Mouse (Mus musculus): ENCODE measurements around the gene Fam129b. TPM values are rescaled to one million over a fixed set of nuclear protein-coding genes. Genes with fewer than 3 reads are reported as not detected.

The Fam129b gene
- total and polyA plus RNA-seq, 3 experiments = 0.53 to 20.7 (median 1.5) TPM

DNA sequence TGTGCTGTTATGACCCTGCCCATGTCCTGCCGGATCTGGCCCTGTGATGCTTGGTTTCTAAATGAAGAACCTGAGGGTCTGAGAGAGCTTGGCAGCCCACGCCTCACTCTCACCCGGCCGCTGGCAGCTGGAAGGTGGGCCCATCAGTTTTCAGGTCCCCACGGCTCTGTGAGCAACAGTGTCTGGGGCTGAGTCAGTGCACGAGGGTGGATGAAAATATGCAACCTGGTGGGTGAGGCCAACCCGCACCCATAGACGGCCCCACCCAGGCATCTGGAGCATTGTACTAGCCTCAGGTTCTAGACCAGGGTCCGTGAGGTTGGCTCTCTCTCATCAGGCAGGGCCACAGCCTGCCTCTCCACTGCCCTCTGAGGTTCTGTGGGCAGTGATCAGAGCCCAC lies 26.2 kb downstream of the Fam129b start:
- Histone ChIP-seq H3K36me3 (replicated peaks) (no peaks in the 10 kb centered on the region), H3K4me1 (ENCODE audit: insufficient read depth, low read depth, low read length) (peaks cover 7% of the 10 kb centered on the region), H3K4me3 (ENCODE audit: low read depth, low read length) (no peak overlapping the region), H3K27me3 (ENCODE audit: insufficient read depth, low read length) (peaks cover 71% of the 10 kb centered on the region), H3K9me3 (replicated peaks) (no peaks in the 10 kb centered on the region)
- DNase-seq (ENCODE audit: low spot score) = no peak
- no peak for ATAC-seq (ENCODE audit: extremely low read depth, insufficient number of reproducible peaks, low FRiP score, poor library complexity, severe bottlenecking)
- TF ChIP-seq POLR2AphosphoS5 (IDR thresholded peaks at IDR 0.05; ENCODE audit: insufficient replicate concordance, low read depth, low read length) (no peak), GATA2 (IDR thresholded peaks at IDR 0.05; ENCODE audit: borderline replicate concordance, low read depth, low read length) (no peak), GATA1 (IDR thresholded peaks at IDR 0.05; ENCODE audit: borderline replicate concordance, low read length) (no peak), CTCF (IDR thresholded peaks at IDR 0.05; ENCODE audit: low read depth, low read length) (no peak), TAL1 (conservative IDR thresholded peaks at IDR 0.05; ENCODE audit: low read depth, low read length) (no peak)

DNA sequence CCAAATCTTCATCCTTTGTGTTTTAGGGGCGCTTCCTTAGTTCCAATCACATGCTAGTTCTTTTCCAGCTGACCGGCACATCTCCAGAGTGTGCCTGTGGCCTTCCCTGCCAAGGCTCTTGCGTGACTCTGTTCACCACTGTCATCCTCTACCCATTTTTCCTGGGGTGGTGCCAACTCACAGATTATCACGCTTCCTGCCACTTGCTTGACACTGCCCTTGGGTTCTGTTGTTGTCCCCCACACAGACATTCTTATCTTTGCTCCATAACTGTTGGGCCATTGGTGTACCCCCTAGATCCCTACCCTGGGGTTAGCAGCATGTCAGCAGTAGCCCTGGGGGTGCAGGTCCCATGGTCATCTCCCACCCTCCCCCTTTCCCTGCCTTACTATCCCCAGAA lies 27.6 kb downstream of the Fam129b start:
- H3K4me3 ChIP-seq (ENCODE audit: low read depth, low read length) = no peak overlapping the region
- TF ChIP-seq POLR2AphosphoS5 (IDR thresholded peaks at IDR 0.05; ENCODE audit: insufficient replicate concordance, low read depth, low read length) (no peak), TAL1 (conservative IDR thresholded peaks at IDR 0.05; ENCODE audit: low read depth, low read length) (no peak), GATA2 (IDR thresholded peaks at IDR 0.05; ENCODE audit: borderline replicate concordance, low read depth, low read length) (no peak), CTCF (IDR thresholded peaks at IDR 0.05; ENCODE audit: low read depth, low read length) (no peak), GATA1 (IDR thresholded peaks at IDR 0.05; ENCODE audit: borderline replicate concordance, low read length) (no peak)
- peaks cover 71% of the 10 kb centered on the region for H3K27me3 ChIP-seq (ENCODE audit: insufficient read depth, low read length)
- ATAC-seq (ENCODE audit: extremely low read depth, insufficient number of reproducible peaks, low FRiP score, poor library complexity, severe bottlenecking) (no peak), DNase-seq (ENCODE audit: low spot score) (no peak)
- H3K36me3 ChIP-seq (replicated peaks) = no peaks in the 10 kb centered on the region
- no peaks in the 10 kb centered on the region for H3K4me1 ChIP-seq (ENCODE audit: insufficient read depth, low read depth, low read length)
- H3K9me3 ChIP-seq (replicated peaks) = no peaks in the 10 kb centered on the region

DNA sequence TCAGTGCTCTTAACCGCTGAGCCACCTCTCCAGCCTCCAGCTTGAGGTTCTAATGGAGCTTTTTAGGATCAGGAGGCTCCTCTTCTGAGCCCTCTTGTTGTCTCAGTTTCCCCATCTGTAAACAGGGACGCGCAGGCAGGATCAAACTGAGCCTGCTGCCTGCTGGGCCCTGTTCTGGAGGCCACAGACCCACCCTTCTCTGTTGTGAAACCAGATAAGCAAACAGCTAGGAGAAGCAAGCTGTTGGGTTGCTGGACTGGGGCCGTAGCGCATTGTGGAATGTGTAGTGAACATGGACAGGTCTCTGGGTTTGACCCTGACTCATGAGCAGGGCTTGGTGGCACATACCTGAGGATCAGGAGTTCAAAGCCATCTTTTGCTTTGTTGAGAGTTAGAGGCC lies 28.7 kb downstream of the Fam129b start:
- ATAC-seq (ENCODE audit: extremely low read depth, insufficient number of reproducible peaks, low FRiP score, poor library complexity, severe bottlenecking) (no peak), DNase-seq (ENCODE audit: low spot score) (no peak)
- peaks cover 73% of the 10 kb centered on the region for H3K27me3 ChIP-seq (ENCODE audit: insufficient read depth, low read length)

DNA sequence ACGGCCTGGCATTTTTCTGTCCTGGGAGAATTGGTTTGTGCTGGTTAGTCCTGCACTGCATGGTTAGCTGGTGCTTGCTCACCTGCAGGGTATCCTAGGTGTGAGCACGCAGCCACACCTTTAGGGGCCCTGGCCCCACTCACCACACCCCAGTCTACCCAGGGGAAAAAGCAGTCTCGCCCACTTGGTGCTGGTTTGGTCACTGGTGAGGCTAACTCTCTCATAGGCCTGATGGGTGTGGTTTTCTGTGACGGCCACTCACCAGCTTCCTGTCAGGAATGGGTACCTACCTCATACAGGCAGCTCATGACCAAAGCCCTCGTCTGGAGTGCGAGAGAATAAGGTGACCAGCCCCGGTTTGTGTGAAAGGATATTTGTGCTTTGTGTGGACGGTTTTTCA lies 29.4 kb downstream of the Fam129b start:
- peaks cover 73% of the 10 kb centered on the region for H3K27me3 ChIP-seq (ENCODE audit: insufficient read depth, low read length)
- ATAC-seq (ENCODE audit: extremely low read depth, insufficient number of reproducible peaks, low FRiP score, poor library complexity, severe bottlenecking) (no peak), DNase-seq (ENCODE audit: low spot score) (no peak)
- no peaks in the 10 kb centered on the region for H3K36me3 ChIP-seq (replicated peaks)
- no peaks in the 10 kb centered on the region for H3K9me3 ChIP-seq (replicated peaks)
- H3K4me1 ChIP-seq (ENCODE audit: insufficient read depth, low read depth, low read length) = no peaks in the 10 kb centered on the region
- no peak for TF ChIP-seq GATA1 (IDR thresholded peaks at IDR 0.05; ENCODE audit: borderline replicate concordance, low read length)
- TF ChIP-seq TAL1 (conservative IDR thresholded peaks at IDR 0.05; ENCODE audit: low read depth, low read length) = no peak
- no peak for TF ChIP-seq CTCF (IDR thresholded peaks at IDR 0.05; ENCODE audit: low read depth, low read length)
- TF ChIP-seq GATA2 (IDR thresholded peaks at IDR 0.05; ENCODE audit: borderline replicate concordance, low read depth, low read length) = no peak
- TF ChIP-seq POLR2AphosphoS5 (IDR thresholded peaks at IDR 0.05; ENCODE audit: insufficient replicate concordance, low read depth, low read length) = no peak
- no peak overlapping the region for H3K4me3 ChIP-seq (ENCODE audit: low read depth, low read length)

More for the DNA sequence above, 28.7 kb downstream of the Fam129b start:
- H3K9me3 ChIP-seq (replicated peaks) = no peaks in the 10 kb centered on the region
- no peak for TF ChIP-seq GATA1 (IDR thresholded peaks at IDR 0.05; ENCODE audit: borderline replicate concordance, low read length)
- no peak for TF ChIP-seq CTCF (IDR thresholded peaks at IDR 0.05; ENCODE audit: low read depth, low read length)
- TF ChIP-seq TAL1 (conservative IDR thresholded peaks at IDR 0.05; ENCODE audit: low read depth, low read length) = no peak
- TF ChIP-seq GATA2 (IDR thresholded peaks at IDR 0.05; ENCODE audit: borderline replicate concordance, low read depth, low read length) = no peak
- no peak for TF ChIP-seq POLR2AphosphoS5 (IDR thresholded peaks at IDR 0.05; ENCODE audit: insufficient replicate concordance, low read depth, low read length)
- no peaks in the 10 kb centered on the region for H3K4me1 ChIP-seq (ENCODE audit: insufficient read depth, low read depth, low read length)
- H3K4me3 ChIP-seq (ENCODE audit: low read depth, low read length) = no peak overlapping the region
- H3K36me3 ChIP-seq (replicated peaks) = no peaks in the 10 kb centered on the region

DNA sequence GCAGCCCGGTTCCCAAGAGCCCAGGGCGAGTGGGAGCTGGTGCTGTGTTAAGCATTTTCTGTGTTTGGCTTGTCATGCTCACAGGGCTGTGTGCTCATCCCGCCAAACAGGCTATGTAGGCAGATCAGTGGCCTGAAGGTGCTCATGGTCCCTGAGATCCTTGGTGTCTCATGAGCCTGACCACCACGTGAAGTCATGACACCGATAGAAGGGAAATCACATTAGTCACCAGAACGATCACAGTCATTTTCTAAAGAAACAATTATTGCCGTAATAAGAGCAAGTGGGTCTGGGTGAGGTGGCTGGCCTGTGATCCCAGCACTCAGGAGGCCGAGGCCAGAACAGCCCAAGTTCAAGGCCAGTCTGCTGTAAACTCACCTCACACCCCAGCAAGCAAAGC lies 31.5 kb downstream of the Fam129b start:
- peaks cover 4% of the 10 kb centered on the region; the same call in 1 of the 2 replicates for H3K4me1 ChIP-seq (ENCODE audit: insufficient read depth, low read depth, low read length)
- TF ChIP-seq TAL1 (conservative IDR thresholded peaks at IDR 0.05; ENCODE audit: low read depth, low read length) (no peak), GATA1 (IDR thresholded peaks at IDR 0.05; ENCODE audit: borderline replicate concordance, low read length) (no peak), GATA2 (IDR thresholded peaks at IDR 0.05; ENCODE audit: borderline replicate concordance, low read depth, low read length) (no peak), POLR2AphosphoS5 (IDR thresholded peaks at IDR 0.05; ENCODE audit: insufficient replicate concordance, low read depth, low read length) (no peak), CTCF (IDR thresholded peaks at IDR 0.05; ENCODE audit: low read depth, low read length) (no peak)
- H3K36me3 ChIP-seq (replicated peaks) = no peaks in the 10 kb centered on the region
- no peak overlapping the region for H3K4me3 ChIP-seq (ENCODE audit: low read depth, low read length)
- no peak for DNase-seq (ENCODE audit: low spot score)
- no peaks in the 10 kb centered on the region for H3K9me3 ChIP-seq (replicated peaks)
- no peak for ATAC-seq (ENCODE audit: extremely low read depth, insufficient number of reproducible peaks, low FRiP score, poor library complexity, severe bottlenecking)
- peaks cover 63% of the 10 kb centered on the region for H3K27me3 ChIP-seq (ENCODE audit: insufficient read depth, low read length)

DNA sequence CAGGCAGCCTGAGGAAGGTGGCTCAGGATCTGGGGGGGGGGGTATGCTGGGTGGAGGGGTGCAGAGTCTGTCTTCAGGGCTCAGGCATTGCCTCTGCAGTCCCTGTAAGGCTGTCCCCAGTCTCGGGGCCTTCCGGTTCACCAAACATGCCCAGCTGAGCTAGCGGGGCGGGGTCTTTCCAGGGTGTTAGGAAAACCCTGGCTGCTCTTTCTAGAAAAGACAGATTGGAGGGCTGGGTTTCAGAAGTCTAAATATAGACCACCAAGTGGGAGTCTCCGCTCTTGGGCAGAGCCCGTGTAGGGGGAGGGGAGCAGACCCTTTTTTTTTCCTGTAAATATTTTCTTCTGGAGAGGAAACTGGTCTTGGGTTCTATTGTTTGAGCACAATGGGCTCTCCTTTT lies 32.4 kb downstream of the Fam129b start:
- ATAC-seq (ENCODE audit: extremely low read depth, insufficient number of reproducible peaks, low FRiP score, poor library complexity, severe bottlenecking) = no peak

More for the DNA sequence above, 32.4 kb downstream of the Fam129b start:
- TF ChIP-seq GATA2 (IDR thresholded peaks at IDR 0.05; ENCODE audit: borderline replicate concordance, low read depth, low read length) (no peak), CTCF (IDR thresholded peaks at IDR 0.05; ENCODE audit: low read depth, low read length) (no peak), GATA1 (IDR thresholded peaks at IDR 0.05; ENCODE audit: borderline replicate concordance, low read length) (no peak), POLR2AphosphoS5 (IDR thresholded peaks at IDR 0.05; ENCODE audit: insufficient replicate concordance, low read depth, low read length) (no peak), TAL1 (conservative IDR thresholded peaks at IDR 0.05; ENCODE audit: low read depth, low read length) (no peak)
- Histone ChIP-seq H3K27me3 (ENCODE audit: insufficient read depth, low read length) (peaks cover 60% of the 10 kb centered on the region), H3K9me3 (replicated peaks) (no peaks in the 10 kb centered on the region), H3K4me3 (ENCODE audit: low read depth, low read length) (no peak overlapping the region), H3K36me3 (replicated peaks) (no peaks in the 10 kb centered on the region), H3K4me1 (ENCODE audit: insufficient read depth, low read depth, low read length) (peaks cover 4% of the 10 kb centered on the region; the same call in 1 of the 2 replicates)
- DNase-seq (ENCODE audit: low spot score) = no peak

Data from G1E (cell line).